Mouse (Mus musculus) liver, postnatal 0 days (tissue): ENCODE data around the gene Eva1b. TPM values are rescaled to one million over a fixed set of nuclear protein-coding genes. Genes with fewer than 3 reads are reported as not detected.
A peak's percentile ranks its signal among the peaks of the same experiment; 100 is the strongest.

ENCODE experiments used
- ATAC-seq: fragments of 200-750 bp; cut with Nextera tagmentation; 2 replicates; pipeline ENCODE4 v1.8.0; 2017; ENCODE audit warnings: mild to moderate bottlenecking, moderate library complexity
- DNase-seq: peaks from one replicate; pipeline ENCODE4 v3.0.0-alpha.2; 2016
- H3K27ac ChIP-seq: fragments of 300-500 bp; sonication (generic); 2 replicates; pipeline ENCODE4 v1.5.1; 2014; ENCODE audit warnings: antibody characterized with exemption, moderate library complexity, mild to moderate bottlenecking, low read depth
- H3K27me3 ChIP-seq: fragments of 300-500 bp; sonication (generic); 2 replicates; pipeline ENCODE4 v1.6.1; 2014; ENCODE audit warnings: low read length, control low read depth, mixed read lengths; ENCODE audit not compliant: insufficient read depth
- H3K36me3 ChIP-seq: fragments of 300-500 bp; sonication (generic); replicated peaks from 2 replicates; pipeline ENCODE4 v1.6.1; 2014; ENCODE audit warnings: mild to moderate bottlenecking, control low read depth, low read length, moderate library complexity, mixed read lengths; ENCODE audit not compliant: insufficient read depth
- H3K4me1 ChIP-seq: fragments of 300-500 bp; sonication (generic); 2 replicates; pipeline ENCODE4 v1.6.1; 2014; ENCODE audit warnings: antibody characterized with exemption, mild to moderate bottlenecking, control low read depth; ENCODE audit not compliant: insufficient read depth
- H3K4me2 ChIP-seq: fragments of 300-500 bp; sonication (generic); 2 replicates; pipeline ENCODE4 v1.6.1; 2014; ENCODE audit warnings: low read depth, mild to moderate bottlenecking, low read length, moderate library complexity, mixed read lengths
- H3K4me3 ChIP-seq: fragments of 300-500 bp; sonication (generic); 2 replicates; pipeline ENCODE4 v1.5.1; 2014; ENCODE audit warnings: low read depth, low read length
- H3K9ac ChIP-seq: fragments of 300-500 bp; sonication (generic); replicated peaks from 2 replicates; pipeline ENCODE4 v1.6.1; 2014; ENCODE audit warnings: mild to moderate bottlenecking, moderate library complexity
- H3K9me3 ChIP-seq: fragments of 300-500 bp; sonication (generic); 2 replicates; pipeline ENCODE4 v1.6.1; 2016; ENCODE audit warnings: mild to moderate bottlenecking, control low read depth, low read length, mixed read lengths
- CTCF ChIP-seq: sonication (generic); IDR thresholded peaks from 2 replicates; pipeline ENCODE4 v1.5.1; 2016; ENCODE audit warnings: antibody characterized with exemption, low read depth
- EP300 ChIP-seq: IDR thresholded peaks from 2 replicates; pipeline ENCODE4 v1.6.1; 2016; ENCODE audit warnings: antibody characterized with exemption, low read depth, mild to moderate bottlenecking
- WGBS: fragments of 180-500 bp; shearing (Covaris S2); extraction: QIAGEN DNeasy Blood & Tissue Kit; methylation state at CpG from one replicate; pipeline ENCODE4 v1.1.7; 2014; ENCODE audit not compliant: insufficient replicate concordance; 5-methylcytosine and 5-hydroxymethylcytosine counted together
- polyA plus RNA-seq: library from polyadenylated mRNA; unstranded; fragments of >200 nt; fragmentation: Nextera tagmentation; extraction: Ambion mirVana; gene quantifications from 2 replicates; pipeline ENCODE4 v1.2.1, GENCODE M21; 2015

Gene Eva1b
- polyA plus RNA-seq, 1 experiment from 2014 or later, result 17.7 TPM

GRCm38 (mm10) chr4:126141021-126141420, 6.5 kb upstream of the Eva1b start:
- Histone ChIP-seq H3K27me3 (no peaks in the 10 kb centered on the region), H3K9ac (no peak overlapping the region), H3K4me3 (no peak overlapping the region), H3K4me1 (no peaks in the 10 kb centered on the region; the same call in 1 of the 2 replicates), H3K4me2 (no peak overlapping the region), H3K9me3 (no peaks in the 10 kb centered on the region), H3K36me3 (peaks cover 30% of the 10 kb centered on the region), H3K27ac (0 out of 2 replicates have a peak overlapping the region, but pooled peaks have one; percentile 7)
- no peak for DNase-seq
- TF ChIP-seq EP300 (no peak; the same call in 1 of the 2 replicates), CTCF (no peak)
- 71% methylated on average over 5 of the region's 5 CpGs for WGBS
- ATAC-seq, result peak; percentile 18

- H3K4me2 ChIP-seq, result no peak overlapping the region
- TF ChIP-seq CTCF, result no peak
- no peak overlapping the region for H3K4me3 ChIP-seq
- no peaks in the 10 kb centered on the region for H3K9me3 ChIP-seq
- no peak for ATAC-seq
- WGBS, result 49% methylated on average over 4 of the region's 4 CpGs
- DNase-seq, result no peak
- no peak overlapping the region for H3K27ac ChIP-seq
- no peaks in the 10 kb centered on the region for H3K36me3 ChIP-seq
- peaks cover 12% of the 10 kb centered on the region for H3K27me3 ChIP-seq
- peaks cover 7% of the 10 kb centered on the region; the same call in 1 of the 2 replicates for H3K4me1 ChIP-seq
- no peak overlapping the region for H3K9ac ChIP-seq
These were observed 2.1 kb upstream of the Eva1b start for GRCm38 (mm10) chr4:126145396-126145795.

- DNase-seq, result no peak
- WGBS, result 58% methylated on average over 9 of the region's 9 CpGs
- Histone ChIP-seq H3K27me3 (peaks cover 12% of the 10 kb centered on the region), H3K4me3 (no peak overlapping the region), H3K9me3 (no peaks in the 10 kb centered on the region), H3K27ac (0 out of 2 replicates have a peak overlapping the region, but pooled peaks have one; percentile 7), H3K4me1 (peaks cover 9% of the 10 kb centered on the region; the same call in 1 of the 2 replicates), H3K36me3 (0 out of 2 replicates have a peak, but pooled peaks cover 3% of the 10 kb centered on the region), H3K9ac (no peak overlapping the region), H3K4me2 (peak overlapping the region; percentile 84; the same call in 1 of the 2 replicates)
- ATAC-seq, result no peak
- no peak for TF ChIP-seq EP300
- no peak for TF ChIP-seq CTCF
These were observed 491 bp upstream of the Eva1b start for GRCm38 (mm10) chr4:126146974-126147532.

GRCm38 (mm10) chr4:126148161-126148961, 817 bp downstream of the Eva1b start:
- ATAC-seq, result peak; percentile 60
- Histone ChIP-seq H3K4me2 (peak overlapping the region; percentile 84), H3K9ac (peak overlapping the region; percentile 61), H3K36me3 (0 out of 2 replicates have a peak, but pooled peaks cover 3% of the 10 kb centered on the region), H3K4me3 (peak overlapping the region; percentile 56), H3K4me1 (peaks cover 9% of the 10 kb centered on the region; the same call in 1 of the 2 replicates), H3K9me3 (no peaks in the 10 kb centered on the region), H3K27me3 (peaks cover 12% of the 10 kb centered on the region), H3K27ac (peak overlapping the region; percentile 77)
- DNase-seq, result peak; percentile 65
- 3% methylated on average over 55 of the region's 67 CpGs for WGBS
- peak; percentile 8; the same call in 1 of the 2 replicates for TF ChIP-seq CTCF
- no peak for TF ChIP-seq EP300

- DNase-seq, result no peak
- no peak for ATAC-seq
- Histone ChIP-seq H3K4me3 (peak overlapping the region; percentile 56), H3K27ac (peak overlapping the region; percentile 77), H3K36me3 (0 out of 2 replicates have a peak, but pooled peaks cover 3% of the 10 kb centered on the region), H3K4me2 (peak overlapping the region; percentile 84), H3K9ac (peak overlapping the region; percentile 61), H3K4me1 (peaks cover 9% of the 10 kb centered on the region; the same call in 1 of the 2 replicates), H3K27me3 (peaks cover 12% of the 10 kb centered on the region), H3K9me3 (no peaks in the 10 kb centered on the region)
- 50% methylated on average over 41 of the region's 42 CpGs for WGBS
- TF ChIP-seq CTCF, result no peak
- no peak for TF ChIP-seq EP300
These were observed 1.6 kb downstream of the Eva1b start for GRCm38 (mm10) chr4:126149041-126149676.

GRCm38 (mm10) chr4:126149798-126150197, 2.3 kb downstream of the Eva1b start:
- DNase-seq, result no peak

More at GRCm38 (mm10) chr4:126149798-126150197, 2.3 kb downstream of the Eva1b start:
- TF ChIP-seq EP300 (no peak), CTCF (no peak)
- H3K4me3 ChIP-seq, result peak overlapping the region; percentile 56
- H3K9ac ChIP-seq, result no peak overlapping the region
- H3K36me3 ChIP-seq, result 0 out of 2 replicates have a peak, but pooled peaks cover 3% of the 10 kb centered on the region
- no peak for ATAC-seq
- H3K9me3 ChIP-seq, result no peaks in the 10 kb centered on the region
- peak overlapping the region; percentile 77; the same call in 1 of the 2 replicates for H3K27ac ChIP-seq
- peaks cover 10% of the 10 kb centered on the region for H3K4me1 ChIP-seq
- 61% methylated on average over 10 of the region's 10 CpGs for WGBS
- peak overlapping the region; percentile 84 for H3K4me2 ChIP-seq
- peaks cover 12% of the 10 kb centered on the region for H3K27me3 ChIP-seq
